Mouse (Mus musculus) stomach, embryonic 16.5 days (tissue): ENCODE measurements around the gene Cd300lg. TPM values are rescaled to one million over a fixed set of nuclear protein-coding genes. Genes with fewer than 3 reads are reported as not detected.
A peak's percentile ranks its signal among the peaks of the same experiment; 100 is the strongest.

Experiments
- ATAC-seq: fragments of 200-750 bp; cut with Nextera tagmentation; 2 replicates; pipeline ENCODE4 v1.8.0; 2017; ENCODE audit warnings: moderate number of reproducible peaks, moderate TSS enrichment; ENCODE audit not compliant: insufficient read depth, low FRiP score
- H3K27ac ChIP-seq: fragments of 300-500 bp; sonication (generic); 2 replicates; pipeline ENCODE4 v1.5.1; 2014; ENCODE audit warnings: low read length
- H3K27me3 ChIP-seq: fragments of 300-500 bp; sonication (generic); 2 replicates; pipeline ENCODE4 v1.6.1; 2014; ENCODE audit warnings: low read length, control low read depth, mixed read lengths; ENCODE audit not compliant: control insufficient read depth, insufficient read depth
- H3K36me3 ChIP-seq: fragments of 300-500 bp; sonication (generic); 2 replicates; pipeline ENCODE4 v1.6.1; 2014; ENCODE audit warnings: low read length; ENCODE audit not compliant: control insufficient read depth, insufficient read depth
- H3K4me1 ChIP-seq: fragments of 300-500 bp; sonication (generic); 2 replicates; pipeline ENCODE4 v1.6.1; 2014; ENCODE audit warnings: low read length, control low read depth, mixed read lengths; ENCODE audit not compliant: control insufficient read depth, insufficient read depth
- H3K4me2 ChIP-seq: fragments of 300-500 bp; sonication (generic); 2 replicates; pipeline ENCODE4 v1.6.1; 2014; ENCODE audit warnings: low read depth, low read length, mixed read lengths
- H3K4me3 ChIP-seq: fragments of 300-500 bp; sonication (generic); replicated peaks from 2 replicates; pipeline ENCODE4 v1.5.1; 2014; ENCODE audit warnings: mild to moderate bottlenecking, low read length
- H3K9ac ChIP-seq: fragments of 300-500 bp; sonication (generic); 2 replicates; pipeline ENCODE4 v1.6.1; 2014; ENCODE audit warnings: low read length
- H3K9me3 ChIP-seq: fragments of 300-500 bp; sonication (generic); replicated peaks from 2 replicates; pipeline ENCODE4 v1.6.1; 2016; ENCODE audit warnings: low read length, control low read depth; ENCODE audit not compliant: control insufficient read depth
- WGBS: fragments of 180-500 bp; shearing (Covaris S2); extraction: QIAGEN DNeasy Blood & Tissue Kit; methylation state at CpG from one replicate; pipeline ENCODE4 v1.1.7; 2014; 5-methylcytosine and 5-hydroxymethylcytosine counted together
- polyA plus RNA-seq: library from polyadenylated mRNA; unstranded; fragments of >200 nt; fragmentation: Nextera tagmentation; extraction: Ambion mirVana; gene quantifications from 2 replicates; pipeline ENCODE4 v1.2.1, GENCODE M21; 2015

The Cd300lg gene
- polyA plus RNA-seq, 1 experiment from 2014 or later = 2.9 TPM

DNA sequence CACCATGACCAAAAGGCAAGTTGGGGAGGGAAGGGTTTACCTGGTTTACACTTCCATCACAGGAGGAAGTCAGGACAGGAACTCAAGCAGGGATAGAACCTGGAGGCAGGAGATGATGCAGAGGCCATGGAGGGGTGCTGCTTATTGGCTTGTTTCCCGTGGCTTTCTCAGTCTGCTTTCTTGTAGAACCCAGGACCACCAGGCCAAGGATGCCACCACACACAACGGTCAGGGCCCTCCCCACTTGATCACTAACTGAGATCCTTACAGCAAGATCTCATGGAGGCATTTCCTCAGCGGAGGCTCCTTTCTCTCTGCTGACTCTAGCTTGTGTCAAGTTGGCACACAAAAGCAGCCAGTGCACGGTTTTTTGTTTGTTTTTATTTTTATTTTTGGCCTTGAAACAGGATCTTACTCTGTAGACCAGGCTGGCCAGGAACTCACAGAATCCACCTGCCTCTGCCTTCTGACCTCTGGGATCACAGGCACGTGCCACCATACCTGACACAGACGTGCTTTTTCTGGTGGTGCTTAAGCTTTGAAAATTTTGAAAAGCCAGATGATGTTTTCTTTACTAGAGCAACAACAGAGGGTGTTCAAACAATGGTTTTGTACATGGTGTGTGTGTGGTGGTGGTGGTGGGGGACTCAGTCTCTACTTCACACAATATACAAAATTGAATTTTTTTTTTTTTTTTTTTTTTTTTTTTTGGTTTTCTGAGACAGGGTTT, 13.1 kb upstream of the Cd300lg start, which contains the start of gene Mpp3:
Gene Mpp3 (minus strand): TSS at position 375 of the 730 bp plus-strand sequence.
- 74% methylated on average over 6 of the region's 6 CpGs for WGBS
- H3K9ac ChIP-seq = peak within 1 kb of the TSS; percentile 65; the same call in 1 of the 2 replicates
- H3K9me3 ChIP-seq = no peaks in the 10 kb centered on the region
- H3K27ac ChIP-seq = peak within 1 kb of the TSS; percentile 9; the same call in 1 of the 2 replicates
- peak within 1 kb of the TSS; percentile 74 for H3K4me2 ChIP-seq
- no peak for ATAC-seq
- peak within 1 kb of the TSS; percentile 64 for H3K4me3 ChIP-seq
- H3K27me3 ChIP-seq = no peaks in the 10 kb centered on the region
- no peaks in the 10 kb centered on the region for H3K36me3 ChIP-seq
- 0 out of 2 replicates have a peak, but pooled peaks cover 4% of the 10 kb centered on the region for H3K4me1 ChIP-seq

DNA sequence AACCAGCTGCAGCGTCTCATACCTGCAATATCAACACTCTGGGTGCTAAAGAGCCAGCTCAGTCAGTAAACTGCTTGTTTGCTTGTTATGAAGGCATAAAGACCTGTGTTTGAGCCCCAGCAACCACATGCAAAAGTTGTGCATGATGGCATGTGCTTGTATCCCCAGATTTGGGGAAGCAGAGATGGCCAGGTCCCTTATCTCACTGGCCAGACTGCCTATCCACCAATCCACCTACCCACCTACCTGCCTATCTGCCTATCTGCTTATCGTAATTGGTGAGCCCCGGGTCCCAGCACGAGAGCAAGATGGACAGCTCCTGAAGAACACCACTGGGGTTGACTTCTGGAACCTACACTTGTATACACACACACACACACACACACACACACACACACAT, 12.0 kb upstream of the Cd300lg start:
- H3K4me3 ChIP-seq = no peak overlapping the region
- ATAC-seq = no peak
- H3K9me3 ChIP-seq = no peaks in the 10 kb centered on the region
- no peaks in the 10 kb centered on the region for H3K36me3 ChIP-seq
- H3K27ac ChIP-seq = no peak overlapping the region
- 0 out of 2 replicates have a peak, but pooled peaks cover 4% of the 10 kb centered on the region for H3K4me1 ChIP-seq
- H3K4me2 ChIP-seq = no peak overlapping the region
- no peak overlapping the region for H3K9ac ChIP-seq
- no peaks in the 10 kb centered on the region for H3K27me3 ChIP-seq
- WGBS = 69% methylated on average over 4 of the region's 4 CpGs

DNA sequence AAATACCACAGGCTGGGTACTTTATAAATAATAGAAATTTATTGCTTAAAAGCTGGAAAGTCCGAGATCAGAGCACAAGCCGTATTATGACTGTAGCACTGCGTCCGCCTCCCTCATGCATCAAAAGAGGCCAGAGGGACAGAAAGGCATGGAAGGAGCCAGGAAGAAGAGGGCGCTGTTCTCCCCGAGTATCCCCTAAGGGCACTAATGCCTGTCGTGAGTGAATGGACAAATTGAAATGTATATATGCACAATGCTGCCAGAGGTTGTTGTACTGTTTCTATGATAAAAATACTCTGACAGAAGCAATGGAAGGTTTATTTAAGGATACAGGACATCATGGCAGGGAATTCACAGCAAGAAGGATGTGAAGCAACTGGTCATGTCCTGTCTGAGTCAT, 11.3 kb upstream of the Cd300lg start:
- 0 out of 2 replicates have a peak, but pooled peaks cover 4% of the 10 kb centered on the region for H3K4me1 ChIP-seq
- no peak overlapping the region for H3K4me3 ChIP-seq
- no peak overlapping the region for H3K27ac ChIP-seq
- H3K36me3 ChIP-seq = no peaks in the 10 kb centered on the region
- no peak for ATAC-seq
- no peaks in the 10 kb centered on the region for H3K9me3 ChIP-seq
- no peak overlapping the region for H3K9ac ChIP-seq
- H3K27me3 ChIP-seq = no peaks in the 10 kb centered on the region
- H3K4me2 ChIP-seq = no peak overlapping the region
- WGBS = 31% methylated on average over 7 of the region's 7 CpGs

DNA sequence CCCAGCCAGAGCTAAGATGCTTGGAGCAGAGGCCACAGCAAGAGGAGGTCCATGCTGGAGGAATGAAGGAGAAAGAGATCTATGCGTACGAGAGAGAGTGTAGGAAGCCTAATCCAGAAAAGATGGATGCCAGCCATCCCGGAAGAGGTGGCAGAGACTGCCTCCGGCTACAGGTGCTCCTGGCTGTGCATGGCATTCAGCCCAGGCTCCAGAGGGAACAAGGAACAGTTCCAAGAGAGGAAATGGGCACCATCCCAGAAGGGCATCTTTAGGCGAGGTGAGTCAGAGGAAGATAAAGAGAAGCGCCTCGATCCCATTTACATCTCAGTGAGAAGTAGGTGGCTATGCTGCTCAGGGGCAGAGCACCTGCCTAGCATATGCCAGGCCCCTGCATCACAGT, 10.2 kb upstream of the Cd300lg start:
- H3K4me1 ChIP-seq = 0 out of 2 replicates have a peak, but pooled peaks cover 1% of the 10 kb centered on the region
- no peak overlapping the region for H3K4me3 ChIP-seq
- no peak for ATAC-seq
- no peaks in the 10 kb centered on the region for H3K36me3 ChIP-seq
- no peaks in the 10 kb centered on the region for H3K9me3 ChIP-seq
- H3K27me3 ChIP-seq = no peaks in the 10 kb centered on the region
- H3K4me2 ChIP-seq = no peak overlapping the region
- 82% methylated on average over 7 of the region's 7 CpGs for WGBS
- H3K27ac ChIP-seq = no peak overlapping the region
- H3K9ac ChIP-seq = no peak overlapping the region

GRCm38 (mm10) chr11:102033055-102033591, 8.2 kb upstream of the Cd300lg start:
- no peak overlapping the region for H3K27ac ChIP-seq
- WGBS = 80% methylated on average over 12 of the region's 12 CpGs
- ATAC-seq = peak; percentile 64; the same call in 1 of the 2 replicates

DNA sequence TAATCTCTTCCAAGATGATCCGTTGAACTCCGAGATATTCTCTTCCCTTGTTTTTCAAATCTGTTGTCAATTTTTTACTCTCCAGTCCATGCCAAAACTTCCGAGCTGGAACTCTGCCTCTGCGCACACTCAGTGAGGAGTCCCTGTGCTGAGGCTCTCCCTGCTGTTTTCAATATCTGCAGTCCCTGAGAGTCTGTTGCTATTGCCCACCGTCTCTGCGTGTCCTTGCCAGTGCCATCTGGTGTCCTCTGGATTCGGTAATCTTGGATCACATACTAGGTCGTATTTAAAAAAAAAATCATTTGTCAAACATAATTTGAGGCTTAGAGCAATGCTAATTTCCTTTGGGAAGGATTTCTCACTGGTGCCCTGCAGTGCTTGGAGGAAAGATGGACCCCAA, 6.4 kb upstream of the Cd300lg start:
- 73% methylated on average over 8 of the region's 8 CpGs for WGBS
- no peak overlapping the region for H3K4me3 ChIP-seq
- no peak overlapping the region for H3K4me2 ChIP-seq
- no peaks in the 10 kb centered on the region for H3K36me3 ChIP-seq
- no peaks in the 10 kb centered on the region for H3K27me3 ChIP-seq
- ATAC-seq = no peak
- H3K9me3 ChIP-seq = no peaks in the 10 kb centered on the region
- no peaks in the 10 kb centered on the region for H3K4me1 ChIP-seq
- H3K27ac ChIP-seq = no peak overlapping the region
- no peak overlapping the region for H3K9ac ChIP-seq

More at GRCm38 (mm10) chr11:102033055-102033591, 8.2 kb upstream of the Cd300lg start:
- H3K36me3 ChIP-seq = no peaks in the 10 kb centered on the region
- no peaks in the 10 kb centered on the region for H3K4me1 ChIP-seq
- H3K4me2 ChIP-seq = no peak overlapping the region
- no peak overlapping the region for H3K4me3 ChIP-seq
- no peak overlapping the region for H3K9ac ChIP-seq
- no peaks in the 10 kb centered on the region for H3K9me3 ChIP-seq
- H3K27me3 ChIP-seq = no peaks in the 10 kb centered on the region

DNA sequence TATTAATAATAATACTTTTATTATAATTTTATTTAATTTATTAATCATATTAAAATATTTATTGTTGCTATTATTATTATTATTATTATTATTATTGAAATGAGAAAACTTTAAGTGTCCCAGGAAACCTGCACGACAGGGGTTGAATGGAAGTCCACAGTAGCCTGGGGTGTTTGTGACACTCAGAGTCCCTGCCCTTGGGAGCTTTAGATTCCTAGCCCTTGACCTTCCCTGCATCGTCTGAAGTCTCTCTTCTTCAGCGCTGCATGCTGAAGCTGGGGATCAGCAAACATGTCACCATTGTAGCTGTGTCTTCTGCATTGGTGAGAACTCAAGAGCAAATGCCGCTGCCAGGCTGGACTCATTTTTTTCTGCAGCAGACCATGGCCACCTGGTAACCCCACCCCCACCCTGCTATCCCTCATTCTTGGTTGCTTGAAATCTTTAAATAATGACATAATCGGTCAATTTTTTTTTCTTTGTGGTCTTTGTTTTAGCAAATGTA, 5.8 kb upstream of the Cd300lg start:
- ATAC-seq = no peak

DNA sequence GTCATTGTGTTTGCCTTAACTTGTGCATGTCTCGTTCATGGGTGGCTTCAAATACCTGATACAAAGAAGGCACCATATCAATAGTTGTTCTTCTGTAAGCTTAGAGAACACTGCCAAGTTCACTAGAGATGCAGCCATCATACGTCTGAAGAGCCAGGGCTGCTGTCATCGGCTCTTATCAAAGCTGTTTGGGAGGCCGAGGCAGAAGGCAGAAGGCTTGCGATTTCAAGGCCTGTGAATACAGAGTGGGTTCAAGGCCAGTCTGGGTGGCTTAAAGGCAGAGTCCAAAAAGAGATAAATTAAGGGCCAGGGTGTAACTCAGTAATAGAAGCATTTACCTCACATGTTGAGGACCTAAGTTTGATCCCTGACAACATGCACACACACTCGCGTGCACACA, 5.0 kb upstream of the Cd300lg start:
- no peak for ATAC-seq
- Histone ChIP-seq H3K4me2 (no peak overlapping the region), H3K9me3 (no peaks in the 10 kb centered on the region), H3K27ac (no peak overlapping the region), H3K27me3 (no peaks in the 10 kb centered on the region), H3K4me3 (no peak overlapping the region), H3K9ac (no peak overlapping the region), H3K36me3 (no peaks in the 10 kb centered on the region), H3K4me1 (no peaks in the 10 kb centered on the region)
- WGBS = 76% methylated on average over 7 of the region's 7 CpGs

More for the DNA sequence above, 5.8 kb upstream of the Cd300lg start:
- 67% methylated on average over 5 of the region's 5 CpGs for WGBS
- H3K4me1 ChIP-seq = no peaks in the 10 kb centered on the region
- H3K4me3 ChIP-seq = no peak overlapping the region
- no peak overlapping the region for H3K27ac ChIP-seq
- no peaks in the 10 kb centered on the region for H3K9me3 ChIP-seq
- no peak overlapping the region for H3K4me2 ChIP-seq
- no peaks in the 10 kb centered on the region for H3K27me3 ChIP-seq
- no peaks in the 10 kb centered on the region for H3K36me3 ChIP-seq
- H3K9ac ChIP-seq = no peak overlapping the region

DNA sequence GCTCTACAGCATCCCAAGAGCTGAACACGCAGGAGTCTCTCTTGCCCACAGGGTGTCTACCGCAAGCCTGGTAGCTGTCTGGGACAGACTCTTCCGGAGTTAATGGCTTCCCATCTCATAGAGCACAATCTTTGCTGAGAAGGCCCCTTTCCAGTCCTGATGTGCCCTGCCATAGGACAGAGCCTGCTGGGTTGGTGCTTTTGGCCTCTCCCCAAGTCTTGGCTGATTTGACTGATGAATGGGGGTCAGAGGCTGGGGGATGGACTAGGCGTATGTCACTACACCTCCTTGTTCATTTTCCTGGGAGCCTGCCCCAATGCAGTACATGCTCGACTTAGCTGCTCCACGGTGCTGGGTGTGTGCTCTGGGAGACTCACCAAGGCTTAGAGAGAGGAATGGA, 3.5 kb upstream of the Cd300lg start:
- Histone ChIP-seq H3K4me3 (no peak overlapping the region), H3K27ac (no peak overlapping the region), H3K36me3 (no peaks in the 10 kb centered on the region), H3K4me1 (no peaks in the 10 kb centered on the region), H3K4me2 (no peak overlapping the region), H3K9me3 (no peaks in the 10 kb centered on the region), H3K27me3 (no peaks in the 10 kb centered on the region), H3K9ac (no peak overlapping the region)
- WGBS = 80% methylated on average over 6 of the region's 6 CpGs
- ATAC-seq = no peak
